Mouse (Mus musculus): ENCODE data around the gene Spint4. TPM values are rescaled to one million over a fixed set of nuclear protein-coding genes. Genes with fewer than 3 reads are reported as not detected.
"Not testable (repeated sequence)": the region's sequence is repeated elsewhere in the genome, so short reads cannot be mapped to it uniquely, and the experiment has no call there.

Gene Spint4
- not detected in 2 replicates for total RNA-seq (2015)
- total RNA-seq (2017): not detected in 2 replicates

GRCm38 (mm10) chr2:164698201-164698600 is at the start of gene Spint4:
Spint4 (plus strand) TSS chr2:164698501.
- ATAC-seq (ENCODE audit: poor library complexity, severe bottlenecking): no peak

- ATAC-seq (ENCODE audit: poor library complexity, severe bottlenecking): peak; percentile 99
Observed at GRCm38 (mm10) chr2:164655858-164656257, 42.4 kb upstream of the Spint4 start, which contains the start of gene Wfdc10. Wfdc10 (plus strand) TSS chr2:164656046.

- ATAC-seq (ENCODE audit: poor library complexity, severe bottlenecking): no peak
Observed at GRCm38 (mm10) chr2:164656483-164656882, 41.8 kb upstream of the Spint4 start, which contains the start of gene Wfdc9. Wfdc9 (minus strand) TSS chr2:164656583.

GRCm38 (mm10) chr2:164664851-164665250 is 33.5 kb upstream of the Spint4 start:
- ATAC-seq (ENCODE audit: poor library complexity, severe bottlenecking): no peak

- no peak for ATAC-seq (ENCODE audit: poor library complexity, severe bottlenecking)
Observed at GRCm38 (mm10) chr2:164670261-164670660, 28.0 kb upstream of the Spint4 start.

- no peak for ATAC-seq (ENCODE audit: poor library complexity, severe bottlenecking)
Observed at GRCm38 (mm10) chr2:164670938-164671337, 27.4 kb upstream of the Spint4 start.

GRCm38 (mm10) chr2:164673987-164674386 is 24.3 kb upstream of the Spint4 start, which contains the start of gene Wfdc11:
Wfdc11 (minus strand) TSS chr2:164674087.
- no peak for ATAC-seq (ENCODE audit: poor library complexity, severe bottlenecking)

GRCm38 (mm10) chr2:164676103-164676502 is 22.2 kb upstream of the Spint4 start:
- no peak for ATAC-seq (ENCODE audit: poor library complexity, severe bottlenecking)

GRCm38 (mm10) chr2:164676916-164677685 is 21.2 kb upstream of the Spint4 start:
- ATAC-seq (ENCODE audit: poor library complexity, severe bottlenecking): no peak

- ATAC-seq (ENCODE audit: poor library complexity, severe bottlenecking): peak; percentile 94
Observed at GRCm38 (mm10) chr2:164678848-164679625, 19.3 kb upstream of the Spint4 start.

GRCm38 (mm10) chr2:164679906-164680305 is 18.4 kb upstream of the Spint4 start:
- peak; percentile 86 for ATAC-seq (ENCODE audit: poor library complexity, severe bottlenecking)

- ATAC-seq (ENCODE audit: poor library complexity, severe bottlenecking): no peak
Observed at GRCm38 (mm10) chr2:164684807-164685206, 13.5 kb upstream of the Spint4 start, which contains the start of gene Wfdc13. Wfdc13 (plus strand) TSS chr2:164685107.

GRCm38 (mm10) chr2:164700959-164701358 is 2.7 kb downstream of the Spint4 start:
- no peak for ATAC-seq (ENCODE audit: poor library complexity, severe bottlenecking)

- ATAC-seq (ENCODE audit: poor library complexity, severe bottlenecking): no peak
Observed at GRCm38 (mm10) chr2:164701761-164702160, 3.5 kb downstream of the Spint4 start.

GRCm38 (mm10) chr2:164704235-164704634 is 5.9 kb downstream of the Spint4 start:
- ATAC-seq (ENCODE audit: poor library complexity, severe bottlenecking): no peak

GRCm38 (mm10) chr2:164705328-164705727 is 7.0 kb downstream of the Spint4 start:
- no peak for ATAC-seq (ENCODE audit: poor library complexity, severe bottlenecking)

GRCm38 (mm10) chr2:164705991-164706390 is 7.7 kb downstream of the Spint4 start:
- ATAC-seq (ENCODE audit: poor library complexity, severe bottlenecking): no peak

- ATAC-seq (ENCODE audit: poor library complexity, severe bottlenecking): no peak
Observed at GRCm38 (mm10) chr2:164715005-164715404, 16.7 kb downstream of the Spint4 start, which contains the start of gene Spint5. Spint5 (plus strand) TSS chr2:164715305.

- ATAC-seq (ENCODE audit: poor library complexity, severe bottlenecking): not testable (repeated sequence)
Observed at GRCm38 (mm10) chr2:164716194-164716786, 18.0 kb downstream of the Spint4 start.

GRCm38 (mm10) chr2:164723276-164723675 is 25.0 kb downstream of the Spint4 start:
- no peak for ATAC-seq (ENCODE audit: poor library complexity, severe bottlenecking)
